Mouse (Mus musculus) stomach, embryonic 15.5 days (tissue): ENCODE measurements at regions not wholly inside any gene's neighbourhood (a gene's known extent, or its start where the extent isn't known, plus 50 kb on each side); places are given as distances from the start of the nearest gene placed in this dataset.

Experiments
- ATAC-seq: fragments of 200-750 bp; cut with Nextera tagmentation; 2 replicates; pipeline ENCODE4 v1.8.0; 2017; ENCODE audit warnings: low read depth, moderate number of reproducible peaks, moderate TSS enrichment; ENCODE audit not compliant: insufficient read depth, low FRiP score
- H3K27ac ChIP-seq: fragments of 300-500 bp; sonication (generic); 2 replicates; pipeline ENCODE4 v1.5.1; 2015; ENCODE audit warnings: mild to moderate bottlenecking, inconsistent platforms
- H3K27me3 ChIP-seq: fragments of 300-500 bp; sonication (generic); replicated peaks from 2 replicates; pipeline ENCODE4 v1.6.1; 2015; ENCODE audit warnings: inconsistent platforms
- H3K36me3 ChIP-seq: fragments of 300-500 bp; sonication (generic); 2 replicates; pipeline ENCODE4 v1.6.1; 2015; ENCODE audit warnings: inconsistent platforms
- H3K4me1 ChIP-seq: fragments of 300-500 bp; sonication (generic); 2 replicates; pipeline ENCODE4 v1.6.1; 2015; ENCODE audit warnings: inconsistent platforms
- H3K4me2 ChIP-seq: fragments of 300-500 bp; sonication (generic); 2 replicates; pipeline ENCODE4 v1.6.1; 2015; ENCODE audit warnings: mild to moderate bottlenecking, inconsistent platforms
- H3K4me3 ChIP-seq: fragments of 300-500 bp; sonication (generic); replicated peaks from 2 replicates; pipeline ENCODE4 v1.5.1; 2015; ENCODE audit warnings: inconsistent platforms
- H3K9ac ChIP-seq: fragments of 300-500 bp; sonication (generic); 2 replicates; pipeline ENCODE4 v1.6.1; 2015; ENCODE audit warnings: inconsistent platforms
- H3K9me3 ChIP-seq: fragments of 300-500 bp; sonication (generic); 2 replicates; pipeline ENCODE4 v1.6.1; 2016; ENCODE audit warnings: inconsistent platforms
- WGBS: fragments of 180-500 bp; shearing (Covaris S2); methylation state at CpG from one replicate; pipeline ENCODE4 v1.1.7; 2015; 5-methylcytosine and 5-hydroxymethylcytosine counted together

- Histone ChIP-seq H3K4me1 (no peaks in the 10 kb centered on the region), H3K4me3 (no peak overlapping the region), H3K27ac (no peak overlapping the region), H3K4me2 (no peak overlapping the region), H3K9me3 (no peaks in the 10 kb centered on the region), H3K9ac (no peak overlapping the region), H3K36me3 (no peaks in the 10 kb centered on the region), H3K27me3 (no peaks in the 10 kb centered on the region)
- WGBS: 32% methylated on average over 5 of the region's 5 CpGs
- ATAC-seq: no peak; the same call in 1 of the 2 replicates
These were observed 243.8 kb upstream of the Gadl1 start for GRCm38 (mm10) chr9:115665337-115666004.

- WGBS: 83% methylated on average over 3 of the region's 3 CpGs
- ATAC-seq: no peak
- Histone ChIP-seq H3K4me3 (no peak overlapping the region), H3K9ac (no peak overlapping the region), H3K36me3 (no peaks in the 10 kb centered on the region), H3K4me1 (no peaks in the 10 kb centered on the region), H3K27me3 (no peaks in the 10 kb centered on the region), H3K27ac (no peak overlapping the region), H3K9me3 (no peaks in the 10 kb centered on the region), H3K4me2 (no peak overlapping the region)
These were observed 242.7 kb upstream of the Gadl1 start for GRCm38 (mm10) chr9:115666530-115666929.

GRCm38 (mm10) chr9:115680703-115681576, 228.3 kb upstream of the Gadl1 start:
- Histone ChIP-seq H3K9me3 (no peaks in the 10 kb centered on the region), H3K27me3 (no peaks in the 10 kb centered on the region), H3K9ac (no peak overlapping the region), H3K36me3 (no peaks in the 10 kb centered on the region), H3K27ac (no peak overlapping the region), H3K4me2 (no peak overlapping the region), H3K4me1 (no peaks in the 10 kb centered on the region), H3K4me3 (no peak overlapping the region)
- WGBS: 61% methylated on average over 9 of the region's 9 CpGs
- ATAC-seq: no peak; the same call in 1 of the 2 replicates

- no peaks in the 10 kb centered on the region for H3K9me3 ChIP-seq
- H3K27me3 ChIP-seq: no peaks in the 10 kb centered on the region
- H3K36me3 ChIP-seq: no peaks in the 10 kb centered on the region
- H3K4me3 ChIP-seq: no peak overlapping the region
- no peaks in the 10 kb centered on the region for H3K4me1 ChIP-seq
- no peak for ATAC-seq
- WGBS: 47% methylated on average over 9 of the region's 9 CpGs
- no peak overlapping the region for H3K27ac ChIP-seq
- H3K4me2 ChIP-seq: no peak overlapping the region
- H3K9ac ChIP-seq: no peak overlapping the region
These were observed 227.4 kb upstream of the Gadl1 start for GRCm38 (mm10) chr9:115681841-115682240.

GRCm38 (mm10) chr9:115683951-115684350, 225.3 kb upstream of the Gadl1 start:
- Histone ChIP-seq H3K4me2 (no peak overlapping the region), H3K9ac (no peak overlapping the region), H3K27ac (no peak overlapping the region), H3K9me3 (no peaks in the 10 kb centered on the region), H3K36me3 (no peaks in the 10 kb centered on the region), H3K4me1 (no peaks in the 10 kb centered on the region), H3K27me3 (no peaks in the 10 kb centered on the region), H3K4me3 (no peak overlapping the region)
- no peak for ATAC-seq

GRCm38 (mm10) chr9:115686605-115687004, 222.7 kb upstream of the Gadl1 start:
- 81% methylated on average over 5 of the region's 5 CpGs for WGBS
- no peak for ATAC-seq

GRCm38 (mm10) chr9:115692837-115693236, 216.4 kb upstream of the Gadl1 start:
- Histone ChIP-seq H3K9ac (no peak overlapping the region), H3K27ac (no peak overlapping the region), H3K4me1 (no peaks in the 10 kb centered on the region), H3K9me3 (no peaks in the 10 kb centered on the region), H3K4me2 (no peak overlapping the region), H3K36me3 (no peaks in the 10 kb centered on the region), H3K27me3 (no peaks in the 10 kb centered on the region), H3K4me3 (no peak overlapping the region)
- no peak for ATAC-seq
- WGBS: 51% methylated on average over 2 of the region's 2 CpGs

More at GRCm38 (mm10) chr9:115686605-115687004, 222.7 kb upstream of the Gadl1 start:
- Histone ChIP-seq H3K4me3 (no peak overlapping the region), H3K4me1 (no peaks in the 10 kb centered on the region), H3K27ac (no peak overlapping the region), H3K36me3 (no peaks in the 10 kb centered on the region), H3K9me3 (no peaks in the 10 kb centered on the region), H3K9ac (no peak overlapping the region), H3K27me3 (no peaks in the 10 kb centered on the region), H3K4me2 (no peak overlapping the region)

GRCm38 (mm10) chr9:115703791-115704190, 205.5 kb upstream of the Gadl1 start:
- no peaks in the 10 kb centered on the region for H3K27me3 ChIP-seq
- no peak for ATAC-seq
- H3K4me3 ChIP-seq: no peak overlapping the region
- H3K4me1 ChIP-seq: peaks cover 6% of the 10 kb centered on the region; the same call in 1 of the 2 replicates
- no peaks in the 10 kb centered on the region for H3K9me3 ChIP-seq
- no peak overlapping the region for H3K4me2 ChIP-seq
- 84% methylated on average over 7 of the region's 7 CpGs for WGBS
- no peak overlapping the region for H3K27ac ChIP-seq
- no peaks in the 10 kb centered on the region for H3K36me3 ChIP-seq
- H3K9ac ChIP-seq: no peak overlapping the region

GRCm38 (mm10) chr9:115704249-115704648, 205.0 kb upstream of the Gadl1 start:
- no peaks in the 10 kb centered on the region for H3K36me3 ChIP-seq
- no peak overlapping the region for H3K9ac ChIP-seq
- 35% methylated on average over 9 of the region's 9 CpGs for WGBS
- H3K4me1 ChIP-seq: peaks cover 6% of the 10 kb centered on the region; the same call in 1 of the 2 replicates
- H3K27me3 ChIP-seq: no peaks in the 10 kb centered on the region
- H3K9me3 ChIP-seq: no peaks in the 10 kb centered on the region
- no peak overlapping the region for H3K4me2 ChIP-seq
- no peak for ATAC-seq
- H3K27ac ChIP-seq: no peak overlapping the region
- H3K4me3 ChIP-seq: no peak overlapping the region

GRCm38 (mm10) chr9:115705761-115706160, 203.5 kb upstream of the Gadl1 start:
- H3K4me3 ChIP-seq: no peak overlapping the region
- no peaks in the 10 kb centered on the region for H3K27me3 ChIP-seq
- H3K36me3 ChIP-seq: no peaks in the 10 kb centered on the region
- no peak for ATAC-seq
- peaks cover 6% of the 10 kb centered on the region; the same call in 1 of the 2 replicates for H3K4me1 ChIP-seq
- no peaks in the 10 kb centered on the region for H3K9me3 ChIP-seq
- WGBS: 82% methylated on average over 6 of the region's 6 CpGs
- H3K27ac ChIP-seq: no peak overlapping the region
- H3K4me2 ChIP-seq: no peak overlapping the region
- no peak overlapping the region for H3K9ac ChIP-seq

GRCm38 (mm10) chr9:115708199-115708934, 200.9 kb upstream of the Gadl1 start:
- peak; percentile 83; the same call in 1 of the 2 replicates for ATAC-seq
- Histone ChIP-seq H3K9me3 (no peaks in the 10 kb centered on the region), H3K4me2 (no peak overlapping the region), H3K9ac (no peak overlapping the region), H3K36me3 (no peaks in the 10 kb centered on the region), H3K27me3 (no peaks in the 10 kb centered on the region), H3K4me1 (peaks cover 6% of the 10 kb centered on the region; the same call in 1 of the 2 replicates), H3K27ac (peak overlapping the region; percentile 74), H3K4me3 (no peak overlapping the region)
- WGBS: 26% methylated on average over 8 of the region's 8 CpGs
